Mouse (Mus musculus) urinary bladder, adult 18-20 months (tissue): ENCODE measurements around the gene Lrrtm3.

Experiments
- DNase-seq, 2 experiments: peaks; one replicate each; pipeline ENCODE4 v3.0.0; 2022; ENCODE audit warnings: low spot score in 2 of 2, mixed read lengths in 2 of 2

Gene Lrrtm3

DNA sequence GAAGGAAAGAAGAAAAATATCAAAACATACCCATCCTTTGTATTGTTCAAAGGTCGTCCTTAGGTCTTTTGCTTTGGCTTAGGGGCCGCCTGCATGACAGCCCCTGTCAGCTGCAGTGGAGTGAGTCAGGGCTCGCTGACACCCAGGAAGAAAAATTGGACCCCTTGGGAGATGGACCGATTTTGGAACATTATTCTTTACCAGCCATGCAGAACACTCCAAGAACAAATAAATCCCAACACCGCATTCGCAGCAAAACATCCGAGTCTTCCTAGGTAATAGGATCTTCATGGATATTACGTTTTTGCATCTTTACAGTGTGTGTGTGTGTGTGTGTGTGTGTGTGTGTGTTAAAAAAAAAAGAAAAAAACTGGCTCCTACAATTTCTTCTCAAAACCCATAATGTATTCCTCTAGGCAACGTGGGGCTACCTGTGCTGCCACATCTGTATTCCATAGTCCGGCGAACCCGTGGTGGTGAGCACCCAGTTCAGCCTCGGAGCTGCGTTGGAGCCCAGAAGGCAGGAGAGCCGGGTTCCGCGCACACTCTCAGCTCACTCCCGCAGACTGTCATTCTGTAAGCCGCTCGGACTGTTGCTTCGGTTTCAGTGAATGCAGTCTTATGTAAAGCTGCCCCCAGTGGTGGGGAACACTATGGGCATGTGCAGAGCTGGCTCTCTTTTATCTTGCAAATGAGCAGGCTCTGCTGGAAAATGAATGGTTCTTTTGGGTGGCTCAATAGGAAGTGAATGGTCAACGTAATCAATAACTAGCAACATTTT is at the start of gene Lrrtm3:
Gene Lrrtm3, minus strand, starts transcription at position 598 of the 781 bp plus-strand sequence.
- DNase-seq = no peak

DNA sequence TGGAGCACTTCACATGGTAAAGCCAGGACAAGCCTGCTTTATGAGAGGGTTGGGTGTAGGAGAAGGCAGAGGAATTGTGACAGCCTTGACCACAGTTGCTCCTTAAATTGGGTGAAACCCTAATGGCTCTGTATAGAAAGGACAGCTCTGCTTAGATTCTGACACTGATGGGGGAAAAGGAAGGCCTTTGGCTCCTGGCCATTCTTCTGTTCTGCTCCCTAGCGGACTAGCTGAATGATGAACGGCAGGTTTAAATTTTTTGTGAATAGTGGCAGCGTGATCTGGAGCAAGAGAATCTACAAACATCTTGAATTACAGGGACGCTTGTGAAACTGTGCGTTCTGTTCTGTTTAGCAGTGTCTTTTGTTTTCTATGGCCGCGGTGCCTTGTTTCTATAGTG is 45.4 kb upstream of the Lrrtm3 start:
- DNase-seq = no peak

DNA sequence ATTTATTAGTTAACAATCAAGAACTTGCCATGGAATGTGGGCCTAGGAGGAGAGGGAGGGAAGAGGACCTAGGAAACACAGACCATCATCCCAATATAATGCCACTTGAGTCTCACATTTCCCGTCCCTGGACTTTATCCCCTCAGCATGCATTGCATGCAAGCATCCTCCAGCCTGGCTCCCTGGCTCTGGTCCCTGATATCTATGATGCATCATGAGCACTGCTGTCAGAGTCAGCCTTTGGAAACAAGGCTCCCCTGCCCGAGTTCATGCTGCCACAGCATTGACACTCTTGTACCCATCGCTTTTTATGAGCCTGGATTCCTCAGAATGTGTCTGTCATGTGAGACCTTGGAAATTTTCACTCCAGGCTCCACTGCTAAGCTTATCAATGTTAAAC is 43.4 kb upstream of the Lrrtm3 start:
- DNase-seq = no peak

DNA sequence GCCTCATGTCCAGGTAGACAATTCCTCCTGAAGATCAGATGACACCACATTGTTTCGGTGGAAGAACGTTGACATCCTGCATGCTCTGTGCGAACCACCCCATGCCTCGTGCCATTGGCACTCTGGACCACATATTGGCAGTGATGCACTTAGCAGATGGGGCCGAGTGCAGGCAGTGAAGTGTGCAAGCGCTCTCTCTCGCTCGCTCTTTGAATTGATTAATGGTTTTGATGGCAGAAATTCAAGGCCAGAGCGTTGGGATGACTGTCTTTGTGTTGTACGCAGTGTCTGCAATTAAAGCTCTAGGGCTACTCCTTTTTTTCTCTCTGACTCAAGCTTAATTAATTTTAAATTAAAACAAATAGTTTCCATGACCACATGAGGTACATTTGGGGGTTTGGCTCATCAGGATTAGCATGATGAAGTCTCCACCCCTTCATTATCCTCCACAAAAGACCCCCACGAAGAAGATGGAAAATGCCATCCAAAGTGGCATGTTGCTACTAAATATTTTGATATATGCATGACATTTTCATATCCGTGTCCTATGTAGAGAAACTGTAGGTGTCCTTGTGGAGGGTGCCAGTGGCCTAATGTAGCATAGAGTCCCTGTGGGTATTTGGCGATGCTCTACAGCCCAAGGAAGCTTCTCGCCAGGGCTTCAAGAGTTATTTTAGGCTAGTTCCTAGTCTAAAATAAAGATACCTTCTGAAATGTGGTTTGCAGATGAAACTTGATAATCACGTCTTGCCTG is 40.5 kb upstream of the Lrrtm3 start:
- DNase-seq = no peak

DNA sequence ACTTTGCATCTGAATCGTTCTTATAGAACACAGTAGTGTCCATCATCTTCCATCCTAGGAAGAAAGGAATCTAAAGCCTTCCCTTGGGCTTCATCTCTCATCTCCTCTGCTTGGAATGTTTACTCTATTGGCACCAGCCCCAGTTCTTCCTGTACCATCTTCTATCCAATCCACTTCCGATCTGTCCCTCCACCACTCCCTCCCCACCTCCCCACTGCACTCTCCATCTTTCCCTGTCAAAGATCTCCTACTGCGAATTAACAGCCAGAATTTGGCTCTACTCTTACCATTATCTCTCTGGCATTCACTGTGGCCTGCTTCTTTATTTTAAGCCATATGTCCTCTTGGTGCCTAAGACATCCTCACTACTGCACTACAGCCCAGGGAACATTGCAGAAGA is 28.8 kb upstream of the Lrrtm3 start:
- no peak for DNase-seq

DNA sequence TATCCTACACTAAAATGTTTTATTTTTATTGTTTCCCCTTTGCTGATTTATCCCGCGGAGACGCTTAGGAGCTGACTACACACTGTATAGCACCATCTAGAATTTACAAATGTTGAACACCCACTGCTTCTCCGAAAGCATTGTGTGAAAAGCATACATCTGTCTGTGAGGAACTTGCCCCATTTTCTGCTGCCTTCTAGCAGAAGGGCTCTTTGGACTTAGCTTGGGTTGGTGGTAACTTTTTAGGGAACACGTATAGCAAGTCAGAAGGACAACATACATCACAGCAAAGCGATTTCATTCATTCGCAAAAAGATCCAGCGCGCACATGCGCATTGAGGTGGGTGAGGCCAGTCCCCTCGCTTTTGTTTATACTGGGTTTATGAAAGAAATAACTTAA is 25.2 kb upstream of the Lrrtm3 start:
- DNase-seq = no peak

DNA sequence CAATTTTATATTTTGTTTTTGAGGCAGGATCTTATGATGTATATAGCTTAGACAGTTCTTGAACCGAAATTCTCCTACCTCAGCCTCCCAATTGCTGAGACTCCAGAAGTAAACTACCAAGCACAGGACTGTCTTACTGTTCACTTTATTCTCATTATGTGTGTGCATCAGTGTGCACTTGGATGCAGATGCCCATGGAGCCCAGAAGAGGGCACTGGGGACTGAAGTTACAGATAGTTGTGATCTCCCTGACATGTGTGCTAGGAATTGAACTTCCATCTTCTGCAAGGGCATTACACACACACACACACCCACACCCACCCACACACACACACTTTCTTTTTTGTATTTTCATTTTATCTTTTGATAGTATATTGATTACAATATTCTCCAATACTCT is 6.5 kb upstream of the Lrrtm3 start:
- no peak for DNase-seq

DNA sequence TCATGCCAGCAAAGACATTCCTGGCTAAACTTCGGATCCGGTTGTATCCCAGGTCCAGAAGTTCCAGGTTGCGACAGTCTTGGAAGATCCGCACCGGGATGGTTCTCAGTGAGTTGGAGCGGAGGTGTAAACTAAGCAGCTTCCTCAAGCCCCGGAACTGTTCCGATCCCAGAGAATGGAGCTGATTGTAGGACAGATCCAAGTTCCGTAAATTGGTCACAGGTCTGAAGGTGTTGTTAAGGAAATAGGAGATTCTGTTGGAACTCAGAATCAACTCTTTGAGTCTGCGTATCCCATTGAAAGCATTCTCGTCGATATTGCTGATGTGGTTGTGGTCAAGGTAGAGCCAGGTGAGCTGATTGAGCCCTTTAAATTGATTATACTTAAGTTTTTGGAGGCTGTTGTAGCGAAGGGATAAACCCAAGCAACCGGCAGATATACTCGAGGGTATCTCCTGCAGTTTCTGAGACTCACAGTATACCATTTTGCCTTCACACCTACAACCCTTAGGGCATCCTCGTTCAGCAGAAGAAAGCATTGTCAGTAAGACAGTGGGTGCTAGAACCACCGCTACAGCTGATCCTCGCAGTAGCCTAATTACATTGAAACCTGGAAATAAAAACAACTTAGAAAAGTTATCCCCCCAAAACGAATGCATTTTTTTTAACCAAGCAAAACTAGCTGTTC is 1.2 kb downstream of the Lrrtm3 start:
- DNase-seq = no peak

DNA sequence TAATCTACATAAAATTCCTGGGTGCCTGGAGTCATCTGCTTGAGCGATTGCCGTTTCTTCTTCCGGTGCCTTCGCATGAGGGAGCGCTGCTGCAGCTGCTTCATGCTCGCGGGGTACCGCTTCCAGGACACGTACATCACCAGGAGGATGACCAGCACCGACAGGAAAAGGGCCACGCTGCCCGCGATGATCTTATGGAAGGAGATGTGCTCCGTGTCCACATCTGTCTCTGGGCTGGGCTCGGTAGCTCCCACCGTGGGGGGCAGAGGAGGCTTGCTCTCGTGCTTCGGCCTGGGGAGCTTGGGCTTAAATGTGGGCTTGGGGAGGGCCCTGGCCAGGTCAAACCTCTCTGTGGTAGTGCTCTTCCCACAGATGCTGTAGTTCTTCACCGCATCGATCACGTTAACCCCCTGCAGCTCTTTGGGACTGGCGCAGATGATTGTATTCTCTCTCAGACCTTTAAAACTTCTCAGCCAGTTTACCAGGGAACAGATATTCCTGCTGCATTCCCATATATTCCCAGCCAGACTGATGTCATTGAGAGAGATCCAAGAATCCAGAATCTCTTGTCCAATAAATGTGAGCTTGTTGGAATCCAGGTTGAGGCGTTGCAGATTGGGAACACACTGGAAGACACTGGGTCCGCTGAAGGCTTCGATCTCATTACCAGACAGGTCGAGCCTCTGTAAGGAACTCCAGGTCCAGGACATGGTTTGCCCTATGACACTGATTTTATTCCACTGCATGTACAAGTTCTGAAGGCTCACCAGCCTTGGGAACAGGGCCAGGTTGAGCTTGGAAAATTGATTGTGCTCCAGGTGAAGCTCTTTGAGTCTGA is 1.9 kb downstream of the Lrrtm3 start:
- no peak for DNase-seq

DNA sequence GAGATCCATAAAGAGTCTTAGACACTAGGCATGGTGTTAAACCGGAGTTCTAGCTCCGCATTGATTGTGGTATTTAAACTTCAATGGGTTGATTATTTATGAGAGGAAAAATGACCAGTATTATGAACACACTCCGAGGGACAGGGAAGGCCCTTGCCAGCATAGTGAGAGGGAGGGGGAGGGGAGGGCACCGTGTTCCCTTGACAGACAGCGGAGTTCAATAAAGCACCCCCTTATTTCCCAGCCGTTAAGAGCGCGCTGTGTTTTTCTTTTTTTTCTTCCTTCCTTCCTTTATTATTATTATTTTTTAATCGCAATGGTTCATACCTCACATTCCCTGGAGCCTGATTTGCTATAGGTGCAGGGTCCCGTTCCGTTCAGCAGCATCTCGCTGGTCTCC is 2.6 kb downstream of the Lrrtm3 start:
- DNase-seq = no peak

DNA sequence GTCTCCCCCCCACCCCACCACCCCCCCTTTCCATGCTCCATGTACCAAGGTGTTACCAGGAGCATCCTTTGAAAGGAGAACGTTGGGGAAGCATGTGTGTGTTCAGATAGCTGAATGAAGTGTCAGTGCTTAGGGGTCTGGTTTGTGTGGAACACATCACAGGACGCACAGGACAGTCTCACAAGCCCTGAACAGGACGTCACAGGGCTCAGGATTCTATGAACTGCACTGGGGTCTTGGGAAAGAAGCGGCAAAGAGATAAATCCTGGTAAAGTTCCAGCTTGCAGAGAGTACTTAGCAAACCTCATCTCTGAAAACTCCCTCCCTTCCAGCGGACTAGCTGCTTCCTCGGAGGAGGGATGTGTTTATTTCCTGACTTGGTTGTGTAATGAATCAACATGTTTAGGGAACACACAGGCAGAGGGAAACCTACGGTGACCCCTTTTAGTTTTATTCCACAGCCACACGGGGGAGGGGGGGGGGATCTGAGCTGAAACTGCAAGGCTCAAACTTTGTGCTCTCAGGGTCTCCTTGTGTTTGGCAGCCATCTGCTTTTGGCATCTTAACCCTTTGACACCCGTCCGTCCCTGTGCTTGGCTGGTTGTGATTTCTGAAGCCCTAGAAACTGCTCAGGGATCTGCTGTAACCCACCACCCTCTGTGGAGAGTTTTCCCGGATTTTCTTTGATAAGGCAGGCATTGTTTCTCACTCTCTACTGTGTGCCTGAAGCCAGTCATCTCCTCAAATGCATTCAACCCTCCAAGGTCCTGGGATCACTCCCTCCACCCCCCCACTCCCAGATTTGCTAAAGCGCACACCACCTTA is 3.3 kb downstream of the Lrrtm3 start:
- no peak for DNase-seq

DNA sequence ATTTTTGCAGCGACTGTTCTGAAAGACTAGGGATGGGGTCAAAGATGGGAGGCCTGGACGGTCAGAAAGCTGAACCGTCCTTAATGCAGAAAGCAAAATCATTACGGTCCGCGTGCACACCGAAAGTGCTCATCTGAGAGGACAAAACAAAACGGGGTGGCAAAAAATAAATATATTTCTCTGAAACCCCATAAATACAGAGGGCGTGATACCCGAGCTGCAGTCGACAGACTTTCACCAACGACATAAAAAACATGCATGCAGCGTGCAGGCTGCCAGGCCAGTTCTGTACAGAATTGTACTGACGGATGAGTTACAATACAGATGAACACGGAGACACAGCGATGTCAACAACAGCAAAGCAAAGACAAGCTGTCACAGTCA is 3.9 kb downstream of the Lrrtm3 start:
- no peak for DNase-seq

DNA sequence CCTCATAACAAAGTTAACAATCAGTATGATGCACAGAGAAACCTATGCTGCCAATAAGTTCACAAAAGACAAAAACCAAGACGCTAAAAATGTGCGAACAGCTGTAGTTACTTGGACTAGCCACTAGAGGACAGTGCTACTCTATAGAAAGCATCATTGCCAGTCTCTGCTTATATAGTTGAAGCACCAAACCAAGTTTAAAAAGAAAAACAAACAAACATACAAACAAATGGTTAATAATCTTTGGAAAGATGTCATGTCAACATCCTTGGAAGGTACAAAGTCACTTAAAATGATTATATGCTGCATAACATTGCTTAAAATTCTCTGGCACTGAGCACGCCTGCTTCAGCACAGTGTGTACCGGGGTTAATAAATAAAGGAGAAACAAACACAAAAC is 5.6 kb downstream of the Lrrtm3 start:
- no peak for DNase-seq

DNA sequence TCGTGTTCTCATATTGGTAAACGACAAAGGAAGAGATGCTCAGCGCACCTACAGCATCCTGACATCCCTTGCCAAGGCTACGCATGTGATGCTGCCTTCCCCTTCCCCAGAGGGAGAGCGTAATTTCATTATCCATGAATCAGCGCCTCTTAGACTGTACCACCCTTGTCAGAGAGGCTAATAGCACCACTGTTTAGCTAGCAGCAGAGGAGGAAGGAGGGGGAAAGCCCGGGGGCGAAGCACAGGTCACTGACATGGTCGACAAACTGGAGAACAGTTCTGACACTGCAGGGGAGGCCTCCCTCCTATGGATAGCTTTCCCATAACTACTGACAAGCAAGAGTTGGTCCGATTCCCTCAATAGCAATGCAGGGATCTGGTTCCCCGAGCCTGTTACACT is 6.3 kb downstream of the Lrrtm3 start:
- no peak for DNase-seq

DNA sequence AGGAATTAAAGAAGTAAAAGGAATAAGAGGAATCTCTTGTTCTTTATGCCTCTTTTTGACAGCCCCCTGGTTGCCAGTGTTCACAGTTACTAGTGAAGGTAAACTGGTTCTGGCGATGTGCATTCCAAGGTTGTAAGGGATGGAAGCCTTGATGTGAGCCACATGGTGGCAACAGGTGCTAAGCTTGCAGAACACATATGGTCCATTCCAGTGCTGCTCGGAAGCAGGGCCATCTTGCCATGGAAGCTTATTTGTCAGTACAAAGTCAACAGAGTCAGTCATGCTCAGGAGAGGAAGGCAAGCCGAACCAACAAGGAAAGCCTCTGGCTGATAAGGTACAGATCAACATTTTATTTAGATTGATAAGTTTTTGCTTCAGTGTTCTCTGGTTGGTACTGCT is 7.7 kb downstream of the Lrrtm3 start:
- DNase-seq = no peak

DNA sequence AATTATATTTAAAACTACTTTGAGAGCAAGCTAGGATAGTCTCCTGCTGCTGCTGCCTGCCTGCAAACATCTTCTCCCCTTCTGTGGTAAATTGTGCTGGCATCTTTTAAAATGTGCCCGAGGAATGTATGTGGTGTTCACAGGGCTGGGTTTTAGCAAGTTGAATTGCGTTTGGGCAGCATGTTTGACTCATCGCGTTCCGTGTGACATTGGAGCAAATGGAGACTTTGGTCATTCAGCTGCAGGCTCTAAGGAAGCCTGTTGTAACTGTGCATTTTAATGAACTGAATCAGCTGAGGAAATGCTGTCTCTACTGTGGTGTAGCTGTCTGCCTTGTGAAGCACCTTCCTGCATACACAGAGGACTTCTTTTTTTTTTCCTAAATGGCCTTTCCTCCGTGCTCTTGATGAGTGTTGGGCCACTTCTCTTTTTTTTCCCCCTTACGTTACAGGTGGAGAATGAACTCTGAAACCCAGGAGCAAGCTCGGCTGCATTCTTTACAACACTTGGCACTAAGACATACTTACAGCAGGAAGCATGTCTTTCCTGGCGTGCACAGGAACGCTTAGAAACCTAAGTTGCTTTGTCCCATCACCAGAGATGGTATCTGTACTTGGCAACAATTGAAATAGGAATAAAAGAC is 13.5 kb downstream of the Lrrtm3 start:
- DNase-seq = no peak

DNA sequence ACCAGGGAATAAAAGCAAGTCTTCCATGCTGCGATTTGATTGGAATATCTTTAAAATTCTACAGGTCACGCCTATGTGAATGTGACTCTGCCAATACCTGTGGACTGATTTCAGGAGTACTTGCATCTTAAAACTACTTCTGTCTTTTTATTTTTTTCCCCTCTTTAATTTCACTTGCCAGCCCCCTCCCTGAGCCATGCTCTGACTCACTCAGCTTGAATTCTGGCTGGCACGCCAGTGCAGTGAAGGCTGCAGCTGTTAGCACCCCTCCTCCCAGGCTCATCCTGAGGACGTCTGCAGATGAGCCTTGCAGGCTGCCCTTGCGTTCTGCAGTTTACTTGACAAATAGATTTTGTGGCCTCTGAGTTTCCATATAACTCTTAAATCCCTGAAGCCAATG is 14.1 kb downstream of the Lrrtm3 start:
- DNase-seq = no peak

DNA sequence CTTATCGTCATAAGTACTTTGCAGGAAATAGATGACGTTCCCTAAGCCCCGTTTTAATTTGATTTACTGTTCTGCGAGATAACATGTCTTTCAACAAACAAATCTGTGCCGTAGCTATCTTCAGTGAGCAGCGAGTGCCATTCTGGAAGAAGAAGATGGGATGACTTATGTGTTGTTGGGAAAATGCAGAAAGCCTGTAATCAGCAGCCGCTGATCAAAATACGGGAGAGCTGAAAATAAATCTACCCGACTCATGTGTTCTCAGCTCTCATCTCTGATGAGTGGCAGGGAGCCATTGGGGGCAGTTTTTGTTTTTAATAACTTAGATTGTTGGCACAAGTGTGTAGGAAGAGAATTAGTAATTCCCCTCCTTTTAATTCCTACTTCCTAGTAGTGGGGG is 26.4 kb downstream of the Lrrtm3 start:
- no peak for DNase-seq

DNA sequence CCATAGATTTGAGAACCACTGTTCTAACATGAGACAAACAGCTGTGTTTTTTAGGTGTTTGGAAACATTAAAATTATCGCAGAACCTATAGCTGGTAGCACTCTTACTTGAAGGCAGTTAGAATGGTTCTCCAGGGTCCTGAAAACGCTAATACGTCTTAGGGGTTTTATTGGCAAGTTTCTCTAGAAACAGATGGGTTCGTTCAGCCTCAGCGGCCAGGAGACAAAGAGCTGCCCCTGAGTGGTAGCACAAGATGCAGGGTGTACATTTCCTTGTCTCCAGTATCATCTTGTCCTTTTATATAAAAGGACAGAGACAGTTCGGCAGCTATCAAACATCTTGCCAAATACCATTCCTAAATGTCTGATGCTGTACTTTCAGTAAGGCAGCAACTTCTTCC is 40.1 kb downstream of the Lrrtm3 start:
- no peak for DNase-seq

DNA sequence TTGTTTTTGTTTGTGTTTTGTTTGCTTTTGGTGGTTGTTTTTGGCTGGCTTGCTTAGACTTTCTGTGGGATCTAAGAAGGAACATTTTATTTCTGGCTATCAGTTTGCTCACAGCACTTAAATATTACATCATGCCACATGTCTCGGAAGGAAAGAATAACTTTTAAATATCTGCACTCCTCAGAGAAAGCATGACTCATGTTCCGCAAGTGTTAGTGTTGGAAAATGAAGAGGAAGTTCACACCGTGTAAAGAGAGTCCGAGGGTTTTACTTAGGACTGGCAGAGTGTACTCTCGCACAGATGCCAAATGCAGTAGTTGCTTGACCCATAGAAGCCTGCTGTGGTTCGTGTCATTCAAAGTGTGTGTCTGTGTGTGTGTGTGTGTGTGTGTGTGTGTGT is 40.9 kb downstream of the Lrrtm3 start:
- DNase-seq = no peak

DNA sequence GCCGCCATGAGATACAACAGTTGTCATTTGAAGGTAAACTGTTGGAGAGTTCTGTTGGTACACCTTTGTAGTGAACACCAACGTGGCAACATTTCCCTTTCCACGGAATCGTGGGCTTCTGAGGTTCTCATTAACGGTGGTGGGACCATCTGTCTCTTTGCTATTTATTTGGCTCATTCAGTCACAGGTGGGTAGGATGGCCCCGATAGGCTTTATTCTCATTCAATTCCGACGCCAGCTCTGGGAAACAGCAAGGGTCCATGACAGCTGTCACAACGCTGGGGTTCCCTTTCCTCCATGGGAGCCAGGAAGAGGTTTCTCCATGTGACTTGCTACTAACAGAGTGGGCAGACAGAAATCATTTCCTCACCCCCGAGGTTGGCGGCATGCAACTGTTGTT is 48.2 kb downstream of the Lrrtm3 start:
- DNase-seq = no peak
